Mouse (Mus musculus): ENCODE results near the gene 2410137M14Rik. TPM values are rescaled to one million over a fixed set of nuclear protein-coding genes. Genes with fewer than 3 reads are reported as not detected.

2410137M14Rik gene
- polyA plus RNA-seq, 1 experiment, result 4.7 TPM

GRCm38 (mm10) chr17:36942791-36943471 is 38.1 kb downstream of the 2410137M14Rik start, which contains the start of gene Rnf39:
Gene Rnf39 (plus strand): TSS chr17:36942918.
- Histone ChIP-seq H3K9ac (ENCODE audit: low read depth, poor library complexity, severe bottlenecking) (peak within 1 kb of the TSS; percentile 60), H3K27me3 (ENCODE audit: control insufficient read depth, insufficient read depth, low read length, poor library complexity, severe bottlenecking) (no peaks in the 10 kb centered on the region), H3K4me1 (ENCODE audit: control insufficient read depth, insufficient read depth, low read length) (peaks cover 2% of the 10 kb centered on the region), H3K36me3 (ENCODE audit: control insufficient read depth, insufficient read depth, low read length, poor library complexity, severe bottlenecking) (no peaks in the 10 kb centered on the region), H3K9me3 (replicated peaks; ENCODE audit: control insufficient read depth, insufficient read depth, low read length, poor library complexity, severe bottlenecking) (no peaks in the 10 kb centered on the region), H3K27ac (ENCODE audit: insufficient read depth, low read length) (no peak within 1 kb of the TSS), H3K4me3 (ENCODE audit: low read depth, low read length) (peak within 1 kb of the TSS; percentile 45)
- no peak for TF ChIP-seq CTCF (IDR thresholded peaks at IDR 0.05; ENCODE audit: low read depth, low read length)
- no peak for TF ChIP-seq EP300 (IDR thresholded peaks at IDR 0.05; ENCODE audit: insufficient read depth, low read depth, low read length)
- no peak for TF ChIP-seq POLR2A (IDR thresholded peaks at IDR 0.05; ENCODE audit: insufficient read depth, low read length)

GRCm38 (mm10) chr17:36942391-36942790 is 38.6 kb downstream of the 2410137M14Rik start:
- no peaks in the 10 kb centered on the region for H3K27me3 ChIP-seq (ENCODE audit: control insufficient read depth, insufficient read depth, low read length, poor library complexity, severe bottlenecking)
- peaks cover 2% of the 10 kb centered on the region for H3K4me1 ChIP-seq (ENCODE audit: control insufficient read depth, insufficient read depth, low read length)
- H3K36me3 ChIP-seq (ENCODE audit: control insufficient read depth, insufficient read depth, low read length, poor library complexity, severe bottlenecking), result no peaks in the 10 kb centered on the region
- no peak overlapping the region for H3K27ac ChIP-seq (ENCODE audit: insufficient read depth, low read length)
- TF ChIP-seq POLR2A (IDR thresholded peaks at IDR 0.05; ENCODE audit: insufficient read depth, low read length) (no peak), EP300 (IDR thresholded peaks at IDR 0.05; ENCODE audit: insufficient read depth, low read depth, low read length) (no peak), CTCF (IDR thresholded peaks at IDR 0.05; ENCODE audit: low read depth, low read length) (no peak)
- peak overlapping the region; percentile 45 for H3K4me3 ChIP-seq (ENCODE audit: low read depth, low read length)
- peak overlapping the region; percentile 60; the same call in 1 of the 2 replicates for H3K9ac ChIP-seq (ENCODE audit: low read depth, poor library complexity, severe bottlenecking)
- H3K9me3 ChIP-seq (replicated peaks; ENCODE audit: control insufficient read depth, insufficient read depth, low read length, poor library complexity, severe bottlenecking), result no peaks in the 10 kb centered on the region

GRCm38 (mm10) chr17:36938056-36938455 is 43.0 kb downstream of the 2410137M14Rik start:
- no peak overlapping the region for H3K4me3 ChIP-seq (ENCODE audit: low read depth, low read length)
- no peak overlapping the region for H3K27ac ChIP-seq (ENCODE audit: insufficient read depth, low read length)
- H3K36me3 ChIP-seq (ENCODE audit: control insufficient read depth, insufficient read depth, low read length, poor library complexity, severe bottlenecking), result no peaks in the 10 kb centered on the region
- no peaks in the 10 kb centered on the region for H3K9me3 ChIP-seq (replicated peaks; ENCODE audit: control insufficient read depth, insufficient read depth, low read length, poor library complexity, severe bottlenecking)
- no peaks in the 10 kb centered on the region for H3K27me3 ChIP-seq (ENCODE audit: control insufficient read depth, insufficient read depth, low read length, poor library complexity, severe bottlenecking)
- peaks cover 2% of the 10 kb centered on the region for H3K4me1 ChIP-seq (ENCODE audit: control insufficient read depth, insufficient read depth, low read length)
- no peak for TF ChIP-seq EP300 (IDR thresholded peaks at IDR 0.05; ENCODE audit: insufficient read depth, low read depth, low read length)
- TF ChIP-seq CTCF (IDR thresholded peaks at IDR 0.05; ENCODE audit: low read depth, low read length), result no peak
- no peak for TF ChIP-seq POLR2A (IDR thresholded peaks at IDR 0.05; ENCODE audit: insufficient read depth, low read length)
- no peak overlapping the region for H3K9ac ChIP-seq (ENCODE audit: low read depth, poor library complexity, severe bottlenecking)

GRCm38 (mm10) chr17:36931806-36932205 is 49.2 kb downstream of the 2410137M14Rik start:
- Histone ChIP-seq H3K36me3 (ENCODE audit: control insufficient read depth, insufficient read depth, low read length, poor library complexity, severe bottlenecking) (no peaks in the 10 kb centered on the region), H3K4me1 (ENCODE audit: control insufficient read depth, insufficient read depth, low read length) (no peaks in the 10 kb centered on the region), H3K4me3 (ENCODE audit: low read depth, low read length) (no peak overlapping the region), H3K27me3 (ENCODE audit: control insufficient read depth, insufficient read depth, low read length, poor library complexity, severe bottlenecking) (no peaks in the 10 kb centered on the region), H3K9me3 (replicated peaks; ENCODE audit: control insufficient read depth, insufficient read depth, low read length, poor library complexity, severe bottlenecking) (no peaks in the 10 kb centered on the region), H3K27ac (ENCODE audit: insufficient read depth, low read length) (no peak overlapping the region), H3K9ac (ENCODE audit: low read depth, poor library complexity, severe bottlenecking) (no peak overlapping the region)
- TF ChIP-seq POLR2A (IDR thresholded peaks at IDR 0.05; ENCODE audit: insufficient read depth, low read length) (no peak), CTCF (IDR thresholded peaks at IDR 0.05; ENCODE audit: low read depth, low read length) (no peak), EP300 (IDR thresholded peaks at IDR 0.05; ENCODE audit: insufficient read depth, low read depth, low read length) (no peak)

DNA sequence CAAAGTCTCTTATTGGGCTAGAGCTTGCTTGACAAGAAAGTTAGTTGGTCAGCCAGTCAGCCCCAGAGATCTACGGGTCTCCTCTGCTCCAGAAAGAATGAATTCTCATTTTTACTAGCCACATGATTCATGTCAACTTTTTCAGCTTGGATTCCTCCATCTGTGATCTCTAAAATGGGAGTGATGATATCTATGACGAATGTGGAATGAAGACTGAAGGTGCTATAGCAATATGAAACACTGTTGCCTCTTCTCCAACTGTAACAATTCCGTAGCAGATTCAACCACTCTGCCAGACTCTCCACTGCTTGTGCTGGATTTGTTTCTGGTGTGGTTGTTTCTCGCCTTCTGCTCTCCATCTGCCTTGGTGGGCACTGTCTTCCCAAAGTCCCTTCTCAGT is 49.9 kb downstream of the 2410137M14Rik start:
- Histone ChIP-seq H3K9me3 (replicated peaks; ENCODE audit: control insufficient read depth, insufficient read depth, low read length, poor library complexity, severe bottlenecking) (no peaks in the 10 kb centered on the region), H3K9ac (ENCODE audit: low read depth, poor library complexity, severe bottlenecking) (no peak overlapping the region), H3K4me1 (ENCODE audit: control insufficient read depth, insufficient read depth, low read length) (no peaks in the 10 kb centered on the region), H3K27ac (ENCODE audit: insufficient read depth, low read length) (no peak overlapping the region), H3K4me3 (ENCODE audit: low read depth, low read length) (no peak overlapping the region), H3K27me3 (ENCODE audit: control insufficient read depth, insufficient read depth, low read length, poor library complexity, severe bottlenecking) (no peaks in the 10 kb centered on the region), H3K36me3 (ENCODE audit: control insufficient read depth, insufficient read depth, low read length, poor library complexity, severe bottlenecking) (no peaks in the 10 kb centered on the region)
- TF ChIP-seq CTCF (IDR thresholded peaks at IDR 0.05; ENCODE audit: low read depth, low read length), result no peak
- TF ChIP-seq POLR2A (IDR thresholded peaks at IDR 0.05; ENCODE audit: insufficient read depth, low read length), result no peak
- no peak for TF ChIP-seq EP300 (IDR thresholded peaks at IDR 0.05; ENCODE audit: insufficient read depth, low read depth, low read length)

DNA sequence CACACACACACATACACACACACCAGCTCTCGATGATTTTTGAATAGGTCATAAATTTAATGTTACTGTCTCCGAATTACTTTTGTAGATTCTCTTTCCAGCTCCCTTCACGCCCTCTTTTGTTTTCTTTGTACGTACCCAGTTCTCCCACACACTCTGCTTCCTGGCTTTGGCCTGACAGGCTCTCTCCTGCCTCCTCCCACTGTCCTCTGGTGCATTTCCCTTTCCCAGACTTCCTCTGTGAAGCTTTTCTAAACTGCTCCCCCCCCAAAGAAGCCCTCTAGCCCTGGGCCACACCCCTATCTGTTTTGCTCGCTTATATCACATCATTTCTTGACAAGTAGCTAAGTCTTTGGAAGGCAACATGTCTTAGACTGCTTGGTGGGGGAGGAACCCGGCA is 50.8 kb downstream of the 2410137M14Rik start:
- TF ChIP-seq POLR2A (IDR thresholded peaks at IDR 0.05; ENCODE audit: insufficient read depth, low read length), result no peak
- TF ChIP-seq CTCF (IDR thresholded peaks at IDR 0.05; ENCODE audit: low read depth, low read length), result no peak
- TF ChIP-seq EP300 (IDR thresholded peaks at IDR 0.05; ENCODE audit: insufficient read depth, low read depth, low read length), result no peak
- H3K9me3 ChIP-seq (replicated peaks; ENCODE audit: control insufficient read depth, insufficient read depth, low read length, poor library complexity, severe bottlenecking), result no peaks in the 10 kb centered on the region
- no peak overlapping the region for H3K9ac ChIP-seq (ENCODE audit: low read depth, poor library complexity, severe bottlenecking)
- H3K27ac ChIP-seq (ENCODE audit: insufficient read depth, low read length), result no peak overlapping the region
- no peaks in the 10 kb centered on the region for H3K36me3 ChIP-seq (ENCODE audit: control insufficient read depth, insufficient read depth, low read length, poor library complexity, severe bottlenecking)
- H3K27me3 ChIP-seq (ENCODE audit: control insufficient read depth, insufficient read depth, low read length, poor library complexity, severe bottlenecking), result no peaks in the 10 kb centered on the region
- no peak overlapping the region for H3K4me3 ChIP-seq (ENCODE audit: low read depth, low read length)
- no peaks in the 10 kb centered on the region for H3K4me1 ChIP-seq (ENCODE audit: control insufficient read depth, insufficient read depth, low read length)

All from ES-Bruce4 (cell line).